Mouse (Mus musculus) embryonic facial prominence, embryonic 11.5 days (tissue): ENCODE measurements around the gene Zfyve1. TPM values are rescaled to one million over a fixed set of nuclear protein-coding genes. Genes with fewer than 3 reads are reported as not detected.

Experiments
- ATAC-seq: fragments of 200-750 bp; cut with Nextera tagmentation; replicated peaks from 2 replicates; pipeline ENCODE4 v1.8.0; 2017; ENCODE audit warnings: low read depth; ENCODE audit not compliant: insufficient number of reproducible peaks, low FRiP score, low TSS enrichment
- DNase-seq: peaks from one replicate; pipeline ENCODE4 v3.0.0-alpha.2; 2015; ENCODE audit warnings: low spot score
- H3K27ac ChIP-seq: fragments of 300-500 bp; sonication (generic); replicated peaks from 2 replicates; pipeline ENCODE4 v1.5.1; 2014; ENCODE audit warnings: mild to moderate bottlenecking, low read depth, low read length, control low read depth
- H3K27me3 ChIP-seq: fragments of 300-500 bp; sonication (generic); 2 replicates; pipeline ENCODE4 v1.6.1; 2014; ENCODE audit warnings: mild to moderate bottlenecking, low read length, moderate library complexity, mixed read lengths; ENCODE audit not compliant: control insufficient read depth, insufficient read depth
- H3K36me3 ChIP-seq: fragments of 300-500 bp; sonication (generic); replicated peaks from 2 replicates; pipeline ENCODE4 v1.6.1; 2014; ENCODE audit warnings: low read depth, mild to moderate bottlenecking, low read length, moderate library complexity, mixed read lengths; ENCODE audit not compliant: control insufficient read depth, insufficient read depth
- H3K4me1 ChIP-seq: fragments of 300-500 bp; sonication (generic); 2 replicates; pipeline ENCODE4 v1.6.1; 2014; ENCODE audit warnings: low read length, mixed read lengths; ENCODE audit not compliant: control insufficient read depth, insufficient read depth
- H3K4me2 ChIP-seq: fragments of 300-500 bp; sonication (generic); 2 replicates; pipeline ENCODE4 v1.6.1; 2014; ENCODE audit warnings: low read depth, mild to moderate bottlenecking, control low read depth, low read length, moderate library complexity
- H3K4me3 ChIP-seq: fragments of 300-500 bp; sonication (generic); 2 replicates; pipeline ENCODE4 v1.5.1; 2014; ENCODE audit warnings: low read depth, low read length, control low read depth
- H3K9ac ChIP-seq: fragments of 300-500 bp; sonication (generic); replicated peaks from 2 replicates; pipeline ENCODE4 v1.6.1; 2014; ENCODE audit warnings: mild to moderate bottlenecking, control low read depth, low read length
- H3K9me3 ChIP-seq: fragments of 300-500 bp; sonication (generic); replicated peaks from 2 replicates; pipeline ENCODE4 v1.6.1; 2016; ENCODE audit warnings: mild to moderate bottlenecking, low read length, inconsistent platforms, mixed read lengths; ENCODE audit not compliant: control insufficient read depth
- WGBS: fragments of 180-500 bp; shearing (Covaris S2); extraction: QIAGEN DNeasy Blood & Tissue Kit; methylation state at CpG from one replicate; pipeline ENCODE4 v1.1.7; 2014; 5-methylcytosine and 5-hydroxymethylcytosine counted together
- polyA plus RNA-seq: library from polyadenylated mRNA; unstranded; fragments of >200 nt; fragmentation: Nextera tagmentation; extraction: Ambion mirVana; gene quantifications from 2 replicates; pipeline ENCODE4 v1.2.1, GENCODE M21; 2014

Zfyve1 gene
- polyA plus RNA-seq, 1 experiment from 2014 or later: 16.7 TPM

DNA sequence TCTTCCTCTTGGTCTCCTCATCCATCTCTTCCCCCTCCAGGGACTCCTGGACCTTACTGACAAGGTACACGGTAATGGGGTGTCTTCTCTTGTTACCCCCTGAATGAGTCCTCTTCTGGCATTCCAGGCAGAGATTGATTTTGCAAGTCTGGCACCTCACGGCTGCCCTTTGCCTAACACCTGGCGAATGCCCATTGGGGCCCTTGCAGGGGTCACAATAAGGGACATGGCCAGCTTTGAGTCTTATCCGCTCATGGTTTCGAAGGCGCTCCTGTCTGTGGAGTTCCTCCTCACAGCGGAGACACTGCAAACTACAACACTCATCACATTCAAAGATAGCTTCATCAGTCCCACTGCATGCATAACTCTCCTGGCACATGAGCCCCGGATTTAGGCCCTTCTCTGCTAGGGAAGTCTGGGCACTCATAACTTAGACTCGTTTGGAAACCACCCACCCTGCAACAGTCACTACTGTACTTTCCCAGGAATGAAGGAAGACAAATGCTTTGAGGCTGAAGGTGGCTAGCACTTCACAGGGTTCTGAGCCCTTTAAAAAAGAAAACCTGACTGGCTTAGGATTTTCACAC, 2.5 kb downstream of the Zfyve1 start:
- Histone ChIP-seq H3K36me3 (no peaks in the 10 kb centered on the region), H3K9ac (no peak overlapping the region), H3K9me3 (no peaks in the 10 kb centered on the region), H3K27me3 (no peaks in the 10 kb centered on the region), H3K4me3 (no peak overlapping the region), H3K27ac (no peak overlapping the region), H3K4me1 (no peaks in the 10 kb centered on the region), H3K4me2 (no peak overlapping the region)
- DNase-seq (no peak), ATAC-seq (no peak)
- 90% methylated on average over 9 of the region's 9 CpGs for WGBS

DNA sequence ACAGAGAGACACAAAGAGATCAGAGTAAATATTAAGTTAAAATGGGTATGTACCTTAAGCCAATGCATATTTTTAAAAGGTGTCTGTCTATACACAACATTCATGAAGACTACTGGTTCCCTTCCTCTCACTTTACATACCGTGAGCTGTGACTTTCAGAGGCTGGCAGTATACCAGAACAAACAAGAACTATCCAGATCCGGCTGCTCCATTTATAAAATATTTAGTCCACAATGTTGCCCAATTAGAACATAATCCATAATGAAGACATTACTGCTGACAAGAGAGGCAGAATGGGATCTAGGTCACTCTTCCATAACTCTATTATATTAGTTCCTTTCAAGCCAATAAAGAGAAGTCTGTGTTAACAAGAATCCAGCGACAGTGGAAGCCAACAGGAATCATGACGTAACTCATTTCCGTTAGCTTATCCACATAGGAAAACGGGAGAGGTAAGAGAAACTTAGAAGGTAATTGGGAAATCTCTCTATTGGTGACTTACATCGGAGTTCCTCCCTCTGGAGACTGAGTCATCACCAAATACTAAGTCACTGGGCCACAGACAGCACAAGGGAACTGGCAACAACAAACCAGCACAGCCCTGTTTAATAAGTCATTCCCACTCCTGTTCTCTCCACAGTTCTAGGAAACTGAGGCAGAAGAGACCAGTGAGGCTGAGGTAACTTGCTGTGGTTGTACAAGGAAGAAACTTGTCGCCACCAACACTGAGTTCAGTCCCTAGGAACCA, 5.1 kb downstream of the Zfyve1 start:
- H3K4me1 ChIP-seq: no peaks in the 10 kb centered on the region
- H3K4me2 ChIP-seq: no peak overlapping the region
- no peak overlapping the region for H3K9ac ChIP-seq
- H3K27ac ChIP-seq: no peak overlapping the region
- no peak overlapping the region for H3K4me3 ChIP-seq
- no peaks in the 10 kb centered on the region for H3K9me3 ChIP-seq
- no peaks in the 10 kb centered on the region; the same call in 1 of the 2 replicates for H3K36me3 ChIP-seq
- 89% methylated on average over 8 of the region's 8 CpGs for WGBS
- ATAC-seq (no peak), DNase-seq (no peak)
- H3K27me3 ChIP-seq: no peaks in the 10 kb centered on the region

DNA sequence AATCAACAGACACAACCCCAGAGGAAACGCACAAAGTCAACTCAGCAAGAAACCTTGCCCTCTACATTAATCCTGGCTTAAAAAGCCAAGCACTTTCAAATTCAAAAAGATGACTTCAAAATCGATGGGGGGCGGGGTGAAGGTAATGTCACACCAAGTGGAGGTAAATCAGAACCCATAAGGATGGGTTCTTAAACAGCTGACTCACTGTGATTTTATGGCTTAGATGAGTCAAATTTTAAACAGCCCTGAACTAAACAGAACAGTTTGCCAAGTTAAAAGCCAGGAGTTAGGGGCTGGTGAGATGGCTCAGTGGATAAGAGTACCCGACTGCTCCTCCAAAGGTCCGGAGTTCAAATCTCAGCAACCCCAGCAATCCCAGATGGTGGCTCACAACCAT, 10.4 kb downstream of the Zfyve1 start:
- Histone ChIP-seq H3K27me3 (no peaks in the 10 kb centered on the region), H3K36me3 (no peaks in the 10 kb centered on the region; the same call in 1 of the 2 replicates), H3K9me3 (no peaks in the 10 kb centered on the region), H3K4me3 (no peak overlapping the region), H3K4me1 (no peaks in the 10 kb centered on the region), H3K9ac (no peak overlapping the region), H3K27ac (no peak overlapping the region), H3K4me2 (no peak overlapping the region)
- 95% methylated on average over 5 of the region's 5 CpGs for WGBS
- DNase-seq (no peak), ATAC-seq (no peak)

DNA sequence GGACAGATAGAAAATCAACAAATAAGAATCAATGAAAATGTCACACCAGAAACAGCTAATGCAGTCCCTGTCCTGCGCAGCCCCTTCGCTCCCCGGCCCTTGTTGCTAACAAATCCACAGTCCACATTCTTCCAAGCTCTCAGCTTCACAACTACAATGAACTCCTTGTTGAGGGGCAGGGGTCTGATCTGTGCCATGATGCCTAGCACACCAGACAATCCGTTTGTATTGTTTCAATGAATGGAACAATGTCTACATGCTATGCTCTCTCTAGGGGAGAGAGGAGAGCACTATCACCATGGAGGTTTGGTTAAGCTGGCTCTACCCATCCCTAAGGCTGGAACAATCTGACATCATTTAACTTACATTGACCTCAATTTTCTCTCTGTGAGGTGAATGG, 14.3 kb downstream of the Zfyve1 start:
- 66% methylated on average over 4 of the region's 4 CpGs for WGBS
- H3K9ac ChIP-seq: no peak overlapping the region
- ATAC-seq: no peak

DNA sequence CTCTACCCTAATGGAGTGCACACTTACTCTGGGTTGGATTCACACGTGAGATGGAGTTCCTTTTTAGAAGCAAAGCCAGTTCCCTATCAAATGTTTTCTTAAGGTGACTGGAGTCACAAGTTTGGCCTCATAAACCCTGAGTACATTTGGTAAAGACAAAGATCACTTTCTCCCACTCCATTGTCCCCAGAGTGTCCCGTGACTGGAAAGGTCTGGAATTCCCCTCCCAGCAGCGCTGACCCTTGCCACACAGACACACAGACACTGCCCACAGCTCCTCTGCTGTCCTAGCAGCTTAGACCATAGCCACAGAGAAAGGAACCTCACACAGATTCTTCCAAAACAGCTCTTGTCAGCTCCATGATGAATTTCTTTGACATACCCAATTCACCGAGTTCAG, 14.9 kb downstream of the Zfyve1 start:
- no peaks in the 10 kb centered on the region for H3K36me3 ChIP-seq
- WGBS: 56% methylated on average over 4 of the region's 4 CpGs
- no peak overlapping the region for H3K4me2 ChIP-seq
- no peak overlapping the region for H3K4me3 ChIP-seq
- no peaks in the 10 kb centered on the region for H3K9me3 ChIP-seq
- H3K27ac ChIP-seq: no peak overlapping the region
- DNase-seq: no peak
- no peaks in the 10 kb centered on the region for H3K4me1 ChIP-seq
- ATAC-seq: no peak
- H3K27me3 ChIP-seq: no peaks in the 10 kb centered on the region
- no peak overlapping the region for H3K9ac ChIP-seq

More for the DNA sequence above, 14.3 kb downstream of the Zfyve1 start:
- Histone ChIP-seq H3K27me3 (no peaks in the 10 kb centered on the region), H3K4me2 (no peak overlapping the region), H3K36me3 (no peaks in the 10 kb centered on the region; the same call in 1 of the 2 replicates), H3K4me1 (no peaks in the 10 kb centered on the region), H3K4me3 (no peak overlapping the region), H3K9me3 (no peaks in the 10 kb centered on the region), H3K27ac (no peak overlapping the region)
- DNase-seq: no peak

DNA sequence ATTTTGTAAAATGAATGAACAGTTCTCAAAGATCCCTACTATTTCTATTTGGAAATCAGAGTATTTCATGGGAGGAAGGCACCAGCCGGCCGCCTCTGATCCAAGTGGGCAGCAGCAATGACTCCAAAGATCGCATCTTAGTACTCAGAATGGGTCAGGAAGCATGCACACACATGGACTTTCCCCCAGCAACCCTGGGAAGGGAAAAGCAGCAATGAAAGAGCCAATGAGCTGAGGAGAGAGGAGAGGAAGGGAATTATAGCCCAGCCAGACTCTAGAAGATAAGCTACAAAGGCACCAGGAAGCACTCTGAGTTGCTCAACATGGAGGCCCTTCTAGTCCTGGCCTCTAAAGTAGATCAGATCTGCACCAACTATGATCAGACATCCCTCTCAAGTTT, 16.7 kb downstream of the Zfyve1 start:
- 89% methylated on average over 3 of the region's 3 CpGs for WGBS
- peaks cover 4% of the 10 kb centered on the region; the same call in 1 of the 2 replicates for H3K36me3 ChIP-seq
- ATAC-seq: no peak

DNA sequence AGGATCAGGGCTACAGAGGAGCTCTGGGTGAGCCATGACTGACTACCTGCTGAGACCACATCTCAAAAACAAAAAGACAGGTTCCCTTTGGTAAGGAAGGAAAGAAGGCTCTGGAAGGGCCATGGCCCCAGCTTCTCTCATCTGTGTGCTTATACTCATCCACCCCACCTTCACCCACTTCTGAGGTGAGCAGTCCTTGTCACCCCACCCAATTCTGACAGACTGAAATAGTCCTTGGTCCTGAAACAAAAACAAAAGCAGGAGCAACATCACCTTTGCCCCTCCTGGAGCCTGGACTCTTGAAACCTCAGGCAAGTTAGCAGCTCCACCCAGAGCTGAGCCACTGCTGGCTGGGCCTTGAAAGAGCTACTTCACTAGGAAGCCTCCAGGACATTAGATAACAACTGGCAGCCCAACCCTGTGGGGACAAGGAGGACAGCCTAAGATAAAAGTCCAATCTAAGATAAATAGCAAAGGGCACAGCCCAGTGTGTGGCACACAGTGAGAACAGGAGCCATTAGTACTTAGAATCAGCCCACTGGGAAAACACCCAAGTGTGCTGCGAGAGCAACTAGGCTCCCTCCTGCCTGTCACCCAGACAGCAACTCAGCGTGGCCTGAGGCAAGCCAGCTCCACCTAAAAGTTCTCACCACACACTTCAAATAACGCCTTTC, 18.0 kb downstream of the Zfyve1 start:
- no peak for DNase-seq
- no peak overlapping the region for H3K4me3 ChIP-seq
- no peaks in the 10 kb centered on the region for H3K4me1 ChIP-seq
- H3K27me3 ChIP-seq: no peaks in the 10 kb centered on the region
- WGBS: 35% methylated on average over 3 of the region's 3 CpGs
- no peak overlapping the region for H3K27ac ChIP-seq
- no peaks in the 10 kb centered on the region for H3K9me3 ChIP-seq
- no peak overlapping the region for H3K4me2 ChIP-seq
- ATAC-seq: no peak
- peaks cover 9% of the 10 kb centered on the region for H3K36me3 ChIP-seq
- no peak overlapping the region for H3K9ac ChIP-seq

More for the DNA sequence above, 16.7 kb downstream of the Zfyve1 start:
- Histone ChIP-seq H3K27ac (no peak overlapping the region), H3K4me3 (no peak overlapping the region), H3K27me3 (no peaks in the 10 kb centered on the region), H3K9ac (no peak overlapping the region), H3K4me1 (no peaks in the 10 kb centered on the region), H3K4me2 (no peak overlapping the region), H3K9me3 (no peaks in the 10 kb centered on the region)
- DNase-seq: no peak

DNA sequence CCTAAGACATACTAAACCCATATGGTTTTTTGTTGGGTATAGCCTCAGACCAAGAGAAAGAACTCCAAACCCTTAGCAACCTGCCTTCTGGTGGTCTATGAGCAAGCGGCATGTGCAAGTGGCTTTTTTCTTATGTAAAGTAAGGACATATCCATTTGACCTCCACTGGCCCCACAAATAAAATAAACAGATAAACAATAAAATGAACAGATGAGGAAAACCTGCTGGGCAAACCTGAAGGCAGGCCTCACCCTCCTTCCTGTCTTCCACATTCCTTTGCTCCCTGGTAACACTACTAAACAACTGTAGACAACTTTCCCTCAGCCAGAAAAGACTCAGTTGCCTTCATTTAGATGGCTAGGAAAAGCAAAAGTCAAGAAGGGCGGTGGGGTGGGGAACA, 18.7 kb downstream of the Zfyve1 start:
- H3K36me3 ChIP-seq: peaks cover 9% of the 10 kb centered on the region
- ATAC-seq: no peak
- DNase-seq: no peak

More for the DNA sequence above, 18.7 kb downstream of the Zfyve1 start:
- Histone ChIP-seq H3K4me2 (no peak overlapping the region), H3K4me3 (no peak overlapping the region), H3K27ac (no peak overlapping the region), H3K9me3 (no peaks in the 10 kb centered on the region), H3K27me3 (no peaks in the 10 kb centered on the region), H3K4me1 (no peaks in the 10 kb centered on the region), H3K9ac (no peak overlapping the region)
- WGBS: 78% methylated on average over 2 of the region's 2 CpGs
